Mouse (Mus musculus): ENCODE measurements at regions not wholly inside any gene's neighbourhood (a gene's known extent, or its start where the extent isn't known, plus 50 kb on each side); places are given as distances from the start of the nearest gene placed in this dataset.
"Not testable (repeated sequence)": the region's sequence is repeated elsewhere in the genome, so short reads cannot be mapped to it uniquely, and the experiment has no call there.

DNA sequence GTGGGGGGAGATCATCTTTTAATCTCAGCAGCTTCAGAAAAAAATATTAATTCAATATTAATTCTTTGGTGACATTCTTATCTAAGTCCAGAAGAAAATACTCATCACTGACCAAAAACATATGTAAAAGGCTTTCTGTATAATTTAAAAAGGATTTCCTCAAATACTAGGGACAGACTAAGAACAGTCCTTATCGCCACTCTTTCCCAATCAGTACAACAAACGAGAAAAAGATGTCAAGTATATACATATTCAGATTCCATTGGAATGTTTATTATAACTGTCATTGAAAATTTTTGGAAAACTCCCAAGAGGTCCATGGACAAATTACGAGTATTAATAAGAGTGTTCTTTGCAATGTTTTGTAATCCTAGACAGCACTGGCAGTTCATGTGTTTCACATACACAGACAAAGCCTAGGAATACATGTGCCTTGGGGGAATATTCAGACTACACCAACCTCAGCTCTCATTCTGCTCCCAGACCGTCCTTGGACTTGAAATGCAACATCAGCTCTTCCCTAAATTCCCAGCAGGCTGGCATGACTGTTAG is 270.4 kb upstream of the Dcbld2 start:
- in situ Hi-C loops (cut with MboI, MseI): no loop called here

DNA sequence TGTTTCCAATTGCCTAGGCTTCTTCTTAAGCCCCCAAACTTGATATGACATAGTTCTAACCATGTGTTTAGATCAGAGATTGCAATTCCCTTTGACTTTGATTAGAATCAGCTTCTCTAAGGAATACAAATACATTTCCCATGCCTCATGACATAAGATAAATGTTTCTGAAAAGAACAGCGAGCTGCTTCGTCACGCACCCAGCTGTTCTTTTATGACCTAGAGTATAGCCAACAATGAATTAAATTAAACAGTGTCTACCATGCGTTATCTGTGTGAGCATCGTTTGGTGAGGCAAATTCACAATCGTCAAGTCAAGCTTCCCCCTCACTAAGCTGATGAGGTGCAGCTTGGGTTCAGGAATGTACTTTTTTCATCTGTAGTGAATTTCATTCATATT is 261.8 kb upstream of the Dcbld2 start:
- in situ Hi-C loops (cut with MboI, MseI): no loop called here

DNA sequence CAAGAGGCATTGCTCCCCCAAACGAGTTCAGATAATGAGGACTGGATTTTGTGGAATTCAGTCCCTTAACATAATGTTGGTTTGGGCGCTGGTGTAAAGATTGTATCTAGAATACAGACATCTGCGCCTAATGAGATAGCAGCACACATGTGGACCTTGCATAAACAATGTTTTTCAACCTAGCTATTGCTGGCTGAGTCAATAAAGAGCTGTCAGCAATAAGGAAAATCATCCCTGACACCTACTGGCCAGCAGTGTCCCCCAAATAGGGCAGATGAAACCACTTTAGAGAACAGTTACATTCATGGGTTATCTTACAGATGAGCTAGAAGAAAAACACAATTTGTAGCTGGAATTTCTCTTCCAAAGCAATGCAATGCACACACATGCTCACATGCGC is 252.7 kb upstream of the Dcbld2 start:
- in situ Hi-C loops (cut with MboI, MseI): no loop called here

DNA sequence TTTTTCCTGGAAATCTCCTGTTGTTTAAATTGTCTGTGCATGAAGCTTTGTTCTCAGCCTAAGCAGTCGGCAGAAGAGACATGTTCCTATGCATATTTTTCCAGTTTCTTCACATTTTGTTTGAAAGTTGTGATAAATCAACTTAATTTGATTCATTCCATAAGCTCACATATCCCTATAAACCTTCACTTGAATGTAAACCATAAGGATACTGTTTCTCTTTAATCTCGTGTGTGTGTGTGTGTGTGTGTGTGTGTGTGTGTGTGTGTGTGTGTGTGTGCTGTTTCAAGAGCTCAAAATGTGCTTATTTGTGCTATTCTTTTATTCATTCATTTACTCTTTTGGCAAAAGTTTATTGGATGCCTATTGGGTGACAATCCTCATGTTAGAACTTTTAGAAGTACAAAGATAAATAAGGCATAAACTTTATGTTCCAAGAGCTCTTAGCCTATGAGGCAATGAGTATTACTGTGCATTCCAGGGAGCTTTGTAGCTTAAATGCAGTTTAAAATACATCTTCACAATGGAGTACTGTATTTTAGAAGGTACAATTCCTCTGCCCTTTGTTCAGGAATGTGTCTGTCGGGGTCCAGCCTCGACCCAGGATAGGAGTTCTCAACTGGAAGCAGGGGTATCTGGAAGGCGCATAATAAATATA is 229.4 kb upstream of the Dcbld2 start:
- in situ Hi-C loops (cut with MboI, MseI): no loop called here

DNA sequence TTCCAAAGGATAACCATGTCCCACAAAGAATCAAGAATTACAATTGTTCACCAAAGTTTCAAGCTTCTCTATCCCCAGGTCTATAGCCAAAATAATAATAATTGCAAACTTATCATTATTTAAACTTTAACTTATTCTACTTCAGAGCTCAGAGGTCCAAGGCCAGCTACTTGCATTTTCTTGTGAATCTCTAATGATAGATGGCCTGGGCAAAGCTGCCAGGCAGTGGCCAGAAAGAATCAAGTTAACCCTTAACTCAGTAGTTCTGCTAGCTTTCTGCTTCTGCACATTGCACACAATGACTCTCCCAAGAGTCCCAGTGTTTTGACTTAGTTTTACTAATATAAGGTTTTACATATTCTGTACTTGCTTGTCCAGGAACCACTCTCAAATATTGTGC is 228.3 kb upstream of the Dcbld2 start:
- in situ Hi-C loops (cut with MboI, MseI): not testable (repeated sequence)

DNA sequence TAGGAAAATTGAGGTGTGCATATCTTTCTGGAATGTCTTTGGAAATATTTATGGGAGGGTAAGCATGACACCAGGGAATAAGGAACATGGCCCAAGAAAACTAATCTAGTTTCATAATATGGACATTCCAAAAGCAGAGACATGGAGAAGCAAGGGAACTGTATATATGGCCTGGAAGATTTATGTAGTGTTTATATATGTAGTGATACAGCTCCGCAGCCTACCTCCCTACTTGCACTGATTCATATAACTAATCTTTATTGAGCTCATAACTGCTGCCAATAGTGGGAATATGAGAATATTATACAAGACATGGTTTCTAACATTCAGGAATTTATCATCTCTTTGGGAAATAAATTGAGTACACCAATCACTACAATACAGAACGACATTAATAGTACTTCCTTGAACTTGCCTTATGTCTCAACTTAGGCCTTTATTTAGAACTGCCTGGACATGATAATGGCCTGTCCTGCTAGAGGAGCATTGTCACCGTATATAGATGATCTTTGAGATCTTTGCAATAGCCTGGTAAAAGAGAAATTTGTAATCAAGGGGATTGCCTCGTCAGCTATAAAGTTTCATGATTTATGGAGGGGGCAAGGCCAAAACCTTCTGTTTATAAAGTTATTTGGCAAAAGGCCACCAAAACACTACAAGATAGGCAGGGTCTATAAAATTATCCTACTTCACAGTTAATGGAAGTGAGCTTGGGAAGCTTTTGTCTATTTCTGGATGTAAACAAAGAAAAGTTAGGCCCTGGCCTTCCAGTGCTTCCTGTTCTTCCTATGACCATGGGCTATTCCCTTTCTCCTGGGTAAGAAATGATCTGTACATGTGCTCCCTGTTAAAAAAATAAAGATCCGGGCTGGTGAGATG is 213.4 kb upstream of the Dcbld2 start:
- in situ Hi-C loops (cut with MboI, MseI): no loop called here

DNA sequence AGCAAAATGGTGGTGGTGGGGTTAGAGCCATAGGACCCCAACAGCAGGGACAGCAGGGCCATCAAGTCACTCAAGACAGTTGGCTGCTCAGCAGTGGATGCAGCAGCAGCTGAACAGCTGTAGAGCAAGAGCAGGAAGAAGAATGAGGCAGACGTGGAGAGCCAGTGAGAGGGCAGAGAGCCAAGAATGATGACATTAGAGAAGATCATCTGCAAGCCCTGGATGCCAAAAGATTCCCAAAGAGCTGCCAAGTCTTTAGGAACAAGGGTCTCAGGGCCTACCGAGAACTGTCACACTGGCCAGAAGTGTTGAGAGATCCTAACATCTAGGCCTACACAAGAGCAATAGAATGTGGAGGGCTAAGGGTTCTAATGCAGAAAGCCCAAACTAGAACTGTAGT is 196.4 kb upstream of the Dcbld2 start:
- in situ Hi-C loops (cut with MboI, MseI): no loop called here

DNA sequence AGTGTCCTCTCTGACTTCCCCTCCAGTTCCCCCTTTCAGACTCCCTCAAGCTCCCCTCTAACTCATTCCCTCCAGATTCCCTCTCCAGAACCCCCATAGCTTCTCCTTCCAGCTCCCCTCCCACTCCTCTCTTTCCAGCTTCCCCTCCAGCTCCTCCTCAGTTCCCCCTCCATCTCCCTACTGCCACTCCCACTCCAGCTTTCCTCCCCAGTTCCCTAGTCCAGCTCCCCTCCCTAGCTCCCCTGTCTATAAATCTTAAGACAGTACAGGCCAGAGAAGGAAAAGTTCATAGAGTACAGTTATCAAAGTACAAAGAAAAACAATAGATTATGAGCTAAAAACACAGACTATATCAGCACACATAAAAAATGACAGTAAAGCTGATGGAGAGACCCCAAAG is 173.6 kb upstream of the Dcbld2 start:
- in situ Hi-C loops (cut with MboI, MseI): no loop called here

DNA sequence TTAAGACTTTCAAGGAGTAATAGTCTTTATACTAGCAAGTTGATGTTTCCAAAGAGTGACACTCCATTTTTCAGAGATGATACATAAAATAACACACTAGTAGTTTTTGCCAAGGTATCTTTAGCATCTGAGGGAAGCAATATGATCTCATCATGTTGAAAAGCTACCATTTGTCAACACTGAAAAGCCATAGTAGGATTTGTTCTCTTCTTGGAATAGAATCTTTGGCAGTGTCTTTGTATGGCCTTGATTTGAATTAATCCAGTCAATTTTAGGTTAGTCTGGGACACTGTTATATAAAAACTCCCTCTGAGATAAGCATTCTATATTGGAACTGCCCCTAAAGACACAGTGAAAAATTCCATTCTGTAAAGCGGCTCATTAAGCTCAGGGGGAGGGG is 171.4 kb upstream of the Dcbld2 start:
- in situ Hi-C loops (cut with MboI, MseI): no loop called here

DNA sequence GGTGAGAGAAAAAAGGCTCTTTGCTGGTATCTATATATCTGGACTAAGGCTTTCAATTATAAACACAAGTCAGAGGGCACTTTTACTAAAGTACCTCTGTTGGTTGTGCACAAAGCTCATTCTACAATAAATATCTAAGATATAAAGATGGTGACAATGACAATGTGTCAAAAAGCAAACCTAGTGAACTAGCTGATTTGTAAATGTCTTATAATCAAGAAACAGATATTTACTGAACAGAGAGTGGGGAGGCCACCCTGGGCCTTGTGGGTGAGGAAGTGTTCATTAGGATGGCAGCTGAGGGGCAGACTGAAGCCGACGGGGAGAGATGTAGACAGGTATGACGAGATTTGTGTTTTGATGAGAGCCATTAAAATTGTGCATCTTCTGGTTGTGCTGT is 132.0 kb upstream of the Dcbld2 start:
- in situ Hi-C loops (cut with MboI, MseI): no loop called here

DNA sequence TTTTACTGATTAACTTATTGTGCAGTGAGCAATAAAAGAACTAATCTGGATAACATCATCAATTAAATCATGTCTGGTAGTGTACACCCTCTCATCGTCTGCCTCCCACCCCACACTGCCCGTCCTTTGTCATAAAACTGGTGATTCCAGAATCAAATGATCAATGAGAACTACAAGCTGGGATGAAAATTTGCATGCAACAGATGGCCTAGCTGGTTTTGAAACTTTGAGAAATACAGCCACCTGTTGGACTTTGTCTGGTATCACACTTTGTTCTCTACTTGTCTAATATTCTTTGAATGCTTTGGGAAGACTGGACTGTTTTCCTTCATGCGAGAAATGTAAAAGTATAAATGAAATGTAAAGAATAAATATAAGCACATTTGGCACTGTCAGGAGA is 126.8 kb upstream of the Dcbld2 start:
- in situ Hi-C loops (cut with MboI, MseI): loop anchor here (10.0 kb wide), 1 partner anchor 153 kb away; no protein-coding TSS in a partner anchor

DNA sequence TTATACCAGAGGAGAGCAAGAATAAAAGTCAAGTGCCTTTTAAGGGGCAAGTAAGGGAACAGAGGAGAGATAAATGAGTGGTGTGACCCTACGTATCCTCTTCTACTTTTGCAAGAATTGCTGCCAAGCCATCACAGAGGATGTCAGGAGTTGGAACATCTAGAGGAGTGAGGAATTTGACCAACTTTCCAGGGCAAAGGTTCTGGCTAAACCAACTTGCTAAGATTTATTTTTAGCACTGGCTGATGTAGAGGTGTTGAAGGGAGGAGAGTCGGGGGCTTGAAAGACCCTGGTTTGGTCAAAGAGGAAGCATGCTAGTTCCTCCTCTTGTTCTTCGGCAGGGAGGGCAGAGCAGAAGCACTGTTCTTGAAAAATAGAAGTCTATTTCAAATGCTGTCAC is 113.8 kb upstream of the Dcbld2 start:
- in situ Hi-C loops (cut with MboI, MseI): loop anchor here (10.0 kb wide), 1 partner anchor 1040 kb away; no protein-coding TSS in a partner anchor

DNA sequence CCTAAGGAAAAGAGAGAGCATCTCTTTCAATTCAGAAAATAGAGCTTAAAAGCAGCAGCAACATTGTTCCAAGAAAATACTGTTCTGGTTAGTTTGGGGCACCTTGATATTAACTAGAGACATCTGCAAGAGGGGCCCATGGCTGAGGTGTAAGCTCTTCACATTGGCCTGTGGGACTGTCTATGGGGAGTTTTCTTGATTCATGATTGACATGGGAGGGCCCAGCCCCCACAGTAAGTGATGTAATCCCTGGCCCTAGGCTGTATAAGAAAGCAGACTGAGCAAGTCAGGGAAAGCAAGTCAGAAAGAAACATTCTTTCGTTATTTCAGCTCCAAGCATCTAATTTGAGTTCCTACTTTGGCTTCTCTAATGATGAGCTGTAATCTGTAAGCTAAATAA is 113.1 kb upstream of the Dcbld2 start:
- in situ Hi-C loops (cut with MboI, MseI): loop anchor here (10.0 kb wide), 1 partner anchor 1040 kb away; no protein-coding TSS in a partner anchor

DNA sequence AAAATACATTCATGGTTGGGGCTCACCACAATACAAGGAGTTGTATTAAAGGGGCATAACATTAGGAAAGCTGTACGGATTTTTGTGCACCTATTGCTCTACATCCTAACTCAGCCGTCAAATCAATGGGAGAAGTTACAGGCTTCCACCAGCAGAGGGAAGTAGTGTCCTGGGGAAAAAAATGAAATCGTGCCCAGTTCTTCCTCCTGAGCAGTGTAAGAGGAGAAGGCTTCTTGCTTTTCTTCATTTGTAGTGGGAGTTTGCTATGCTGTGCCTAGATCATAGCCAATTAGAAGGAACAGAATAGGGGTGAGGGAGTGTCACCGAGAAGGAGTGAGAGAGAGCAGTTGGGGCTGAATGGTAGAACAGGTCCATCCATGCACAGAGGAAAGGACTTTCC is 108.7 kb upstream of the Dcbld2 start:
- in situ Hi-C loops (cut with MboI, MseI): loop anchor here (10.0 kb wide), 1 partner anchor 1045 kb away; no protein-coding TSS in a partner anchor

DNA sequence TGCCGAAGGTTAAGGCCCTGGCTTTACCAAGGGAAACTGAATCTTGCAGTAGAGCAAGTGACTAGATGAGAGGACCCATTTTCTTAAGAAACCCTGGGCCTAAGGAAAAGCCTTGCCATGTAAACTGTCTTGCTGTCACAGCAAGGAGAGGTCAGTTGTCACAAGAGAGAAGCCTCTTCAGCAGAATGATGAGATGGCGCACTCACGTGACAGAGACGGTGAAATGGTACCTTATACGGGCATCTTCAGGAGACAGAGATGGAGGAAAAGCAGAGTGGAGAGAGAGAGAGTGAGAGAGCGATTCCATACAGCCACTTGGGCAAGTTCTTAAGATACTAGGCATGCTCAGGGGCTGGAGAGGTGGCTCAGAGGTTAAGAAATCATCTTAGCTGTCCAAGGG is 108.1 kb upstream of the Dcbld2 start:
- in situ Hi-C loops (cut with MboI, MseI): no loop called here

DNA sequence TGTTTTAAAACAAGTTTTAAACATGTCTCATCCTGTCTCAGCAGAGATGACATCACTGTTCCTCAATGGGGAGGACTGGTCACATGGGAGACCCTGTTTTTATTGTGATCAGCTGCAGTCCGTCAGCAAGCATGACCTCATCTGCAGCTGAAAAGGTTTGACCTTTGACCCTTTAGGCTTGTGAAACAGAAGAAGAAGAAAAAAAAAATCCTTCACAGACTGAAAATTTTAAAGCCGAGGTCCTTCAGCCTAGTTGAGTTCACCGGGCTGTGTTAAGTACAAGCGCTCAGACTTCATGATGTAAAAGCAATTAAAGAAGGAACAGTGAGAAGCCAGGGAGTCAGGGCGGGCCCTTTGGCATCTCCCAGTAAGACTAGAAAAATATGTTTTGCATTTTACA is 104.7 kb upstream of the Dcbld2 start:
- in situ Hi-C loops (cut with MboI, MseI): no loop called here

DNA sequence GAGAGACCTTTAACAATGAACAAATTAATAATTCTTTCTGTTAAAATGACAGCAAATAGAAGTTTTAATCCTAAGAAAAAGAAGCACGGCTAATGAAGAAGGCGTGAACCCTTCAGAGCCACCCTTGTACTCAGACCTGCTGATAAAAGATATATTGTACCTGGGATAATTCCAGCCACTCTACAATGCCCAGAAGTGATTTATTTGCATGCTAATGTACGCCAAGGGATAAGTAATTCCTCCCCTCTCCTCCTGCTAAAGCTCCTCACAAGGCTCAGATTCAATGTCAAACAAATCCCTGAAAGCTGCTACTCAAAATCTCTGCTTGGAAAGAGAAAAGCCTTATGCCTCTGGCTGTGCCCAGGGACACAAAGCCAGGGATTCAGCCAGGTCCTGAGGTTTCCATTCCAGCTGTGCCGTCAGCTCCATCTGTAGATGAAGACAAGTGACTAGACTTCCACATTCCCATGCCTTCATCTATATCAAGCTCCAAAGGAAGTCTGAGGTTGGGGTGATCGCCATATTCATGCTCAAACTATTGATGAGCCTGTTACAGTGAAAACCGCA is 91.3 kb upstream of the Dcbld2 start:
- in situ Hi-C loops (cut with MboI, MseI): no loop called here

DNA sequence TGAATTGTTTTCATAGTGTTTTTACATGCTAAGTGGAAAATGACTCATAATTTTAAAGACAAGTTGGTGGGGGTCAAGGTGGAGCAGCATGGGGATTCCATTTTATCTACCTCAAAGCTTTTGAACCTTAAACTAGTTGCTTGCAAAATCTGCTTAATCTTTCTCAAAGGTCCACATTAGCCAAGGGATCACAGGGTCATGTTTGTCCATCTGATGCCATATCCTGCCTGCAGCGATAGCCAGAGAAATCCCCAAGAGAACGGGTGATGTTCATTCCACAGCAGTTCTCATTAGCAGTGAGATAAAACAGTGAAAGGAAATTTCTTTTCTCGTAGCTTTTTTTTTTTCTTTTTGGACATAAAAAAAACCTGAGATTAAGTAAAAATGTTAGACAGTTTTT is 77.2 kb upstream of the Dcbld2 start:
- in situ Hi-C loops (cut with MboI, MseI): no loop called here

DNA sequence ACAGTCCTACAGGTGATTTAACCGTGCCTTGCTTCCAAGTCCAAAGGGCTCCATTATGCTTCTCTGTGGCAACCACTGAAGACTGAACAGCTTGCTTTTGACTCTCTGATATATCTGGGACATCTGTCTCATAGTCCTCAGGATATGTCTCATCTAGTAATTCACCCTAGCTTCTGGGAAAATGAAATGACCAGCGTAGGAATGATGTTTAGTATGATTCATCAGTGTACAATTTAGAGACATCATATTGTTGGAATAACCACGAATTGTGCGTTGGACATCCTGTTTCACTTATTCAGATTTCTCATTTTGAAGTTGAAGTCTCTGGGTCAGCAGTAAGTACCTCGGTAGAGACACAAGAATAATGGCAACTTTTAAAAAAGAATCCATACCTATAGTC is 64.3 kb upstream of the Dcbld2 start:
- in situ Hi-C loops (cut with MboI, MseI): no loop called here

DNA sequence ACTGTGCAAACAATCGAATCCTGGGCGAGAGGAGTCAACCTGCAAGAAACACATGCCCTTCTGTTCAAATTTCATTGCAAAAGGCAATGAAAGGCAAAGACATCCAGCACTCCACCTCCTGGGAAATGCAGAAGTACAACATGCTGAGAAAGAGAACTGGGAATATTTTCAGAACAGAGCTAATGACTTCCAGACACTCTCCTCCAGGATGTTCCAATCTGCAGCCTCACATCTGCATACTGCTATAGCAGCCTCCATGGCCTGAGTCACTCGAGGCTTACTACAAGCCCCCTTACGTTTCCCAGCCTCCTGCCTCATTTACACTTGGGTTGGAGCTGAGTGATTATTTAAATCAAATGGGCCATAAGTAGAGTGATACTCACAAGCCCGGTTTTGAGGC is 58.9 kb upstream of the Dcbld2 start:
- in situ Hi-C loops (cut with MboI, MseI): no loop called here

DNA sequence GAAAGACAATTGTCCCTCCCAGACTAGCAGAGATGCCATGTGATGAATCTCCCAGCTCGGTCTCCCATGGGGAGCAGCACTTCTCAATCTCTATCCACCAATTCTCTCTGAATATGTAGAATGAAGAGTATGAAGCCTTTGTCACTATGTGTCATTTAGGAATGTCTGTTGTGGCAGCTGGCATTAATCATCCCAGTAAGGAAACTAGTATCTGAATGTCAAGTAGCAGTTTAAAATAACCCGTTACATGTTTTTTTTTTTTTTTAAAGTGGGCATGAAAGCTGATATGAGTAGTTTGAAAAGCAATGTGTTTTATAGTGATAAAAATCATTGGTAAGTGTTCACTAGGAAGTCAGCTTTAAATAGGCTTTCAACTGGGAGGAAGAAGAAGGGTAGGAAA is 58.4 kb upstream of the Dcbld2 start:
- in situ Hi-C loops (cut with MboI, MseI): no loop called here

DNA sequence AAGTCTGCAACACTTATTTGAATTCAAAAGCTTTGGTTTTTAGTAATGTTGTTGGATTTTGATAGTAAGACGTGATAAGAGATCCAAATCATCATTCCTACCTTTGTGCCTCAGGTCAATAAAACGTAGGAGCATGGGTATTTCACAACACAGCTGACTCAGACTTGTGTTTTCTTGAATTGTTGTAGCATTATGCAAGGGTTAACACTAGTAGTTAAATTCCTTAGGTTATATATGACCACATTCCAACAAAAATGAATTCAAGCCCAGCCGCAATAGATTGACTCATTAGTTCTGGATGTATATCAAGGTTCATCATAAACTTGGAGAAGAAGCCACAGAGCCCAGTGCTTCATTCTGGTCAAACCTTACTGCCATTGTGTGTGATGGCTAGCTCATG is 56.1 kb upstream of the Dcbld2 start:
- in situ Hi-C loops (cut with MboI, MseI): no loop called here
